Mouse (Mus musculus) lung, adult 2 months (tissue): Measurements from ENCODE around the gene Abcb11.

Experiments used
- CTCF ChIP-seq: fragments of 200-500 bp; IDR thresholded peaks from 2 replicates; pipeline ENCODE4 v1.5.1; 2011; ENCODE audit warnings: mild to moderate bottlenecking, low read length, control low read depth; ENCODE audit not compliant: insufficient read depth
- POLR2A ChIP-seq: fragments of 200-500 bp; IDR thresholded peaks from 2 replicates; pipeline ENCODE4 v1.6.1; 2011; ENCODE audit warnings: low read depth, mild to moderate bottlenecking, control low read depth, low read length, borderline replicate concordance; ENCODE audit errors: extremely low read depth

DNA sequence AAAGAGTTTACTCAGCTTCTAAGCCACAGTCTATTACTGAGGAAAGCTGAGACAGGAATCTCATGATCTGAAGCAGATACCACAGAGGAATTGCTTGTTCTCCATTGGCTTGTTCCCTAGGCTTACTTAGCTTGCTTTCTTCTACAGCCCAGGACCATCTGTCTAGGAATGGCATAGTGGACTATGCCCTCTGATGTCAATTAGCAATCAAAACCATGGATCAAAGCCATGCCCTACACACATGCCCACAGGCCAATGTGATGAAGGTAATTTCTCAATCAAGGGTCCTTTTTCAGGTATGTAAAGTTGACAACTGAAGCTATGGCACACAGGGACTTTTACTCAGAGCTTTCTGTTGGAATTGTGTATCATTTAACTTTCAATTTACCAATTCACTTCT, 47.9 kb downstream of the Abcb11 start:
- TF ChIP-seq CTCF (no peak), POLR2A (no peak)
